Mouse (Mus musculus): ENCODE results near the gene Lamc1.

GRCm38 (mm10) chr1:153192945-153193344, 139.6 kb downstream of the Lamc1 start:
- TF ChIP-seq CTCF (IDR thresholded peaks at IDR 0.05; ENCODE audit: extremely low read depth, insufficient read depth, insufficient read length, insufficient replicate concordance) (no peak), POLR2A (IDR thresholded peaks at IDR 0.05; ENCODE audit: low read depth, low read length) (no peak)

Data from spleen, adult 2 months (tissue).